Mouse (Mus musculus) spleen, adult 12 weeks (tissue): ENCODE measurements around the gene Gm10382.

Experiments used
- DNase-seq: peaks from one replicate; pipeline ENCODE4 v3.0.0; 2022; ENCODE audit warnings: low spot score

Gm10382 gene

DNA sequence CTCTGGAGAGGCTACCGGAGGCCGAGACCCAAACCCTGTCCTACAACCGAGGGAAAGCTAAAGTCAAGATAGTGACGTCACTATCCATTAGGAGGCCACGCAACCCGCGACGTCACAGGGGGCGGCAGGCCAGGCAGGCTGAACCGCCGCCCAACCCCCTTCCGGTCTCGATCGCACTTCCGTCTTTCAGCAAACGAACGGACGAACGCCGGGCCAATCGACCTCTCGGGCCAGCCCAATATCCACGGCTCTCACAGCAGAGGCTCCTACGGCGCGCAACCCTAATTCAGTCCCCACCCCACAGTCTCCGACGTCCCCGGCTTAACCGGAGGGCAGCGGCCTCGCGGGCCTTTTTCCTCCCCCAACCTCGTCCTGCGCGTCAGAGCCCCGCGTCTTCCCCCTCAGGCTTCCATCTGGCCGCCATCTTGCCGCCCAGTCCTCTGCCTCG is at the start of gene Gm10382:
Gm10382 (plus strand) TSS at position 192 of the 448 bp plus-strand sequence.
- DNase-seq = peak; percentile 85

DNA sequence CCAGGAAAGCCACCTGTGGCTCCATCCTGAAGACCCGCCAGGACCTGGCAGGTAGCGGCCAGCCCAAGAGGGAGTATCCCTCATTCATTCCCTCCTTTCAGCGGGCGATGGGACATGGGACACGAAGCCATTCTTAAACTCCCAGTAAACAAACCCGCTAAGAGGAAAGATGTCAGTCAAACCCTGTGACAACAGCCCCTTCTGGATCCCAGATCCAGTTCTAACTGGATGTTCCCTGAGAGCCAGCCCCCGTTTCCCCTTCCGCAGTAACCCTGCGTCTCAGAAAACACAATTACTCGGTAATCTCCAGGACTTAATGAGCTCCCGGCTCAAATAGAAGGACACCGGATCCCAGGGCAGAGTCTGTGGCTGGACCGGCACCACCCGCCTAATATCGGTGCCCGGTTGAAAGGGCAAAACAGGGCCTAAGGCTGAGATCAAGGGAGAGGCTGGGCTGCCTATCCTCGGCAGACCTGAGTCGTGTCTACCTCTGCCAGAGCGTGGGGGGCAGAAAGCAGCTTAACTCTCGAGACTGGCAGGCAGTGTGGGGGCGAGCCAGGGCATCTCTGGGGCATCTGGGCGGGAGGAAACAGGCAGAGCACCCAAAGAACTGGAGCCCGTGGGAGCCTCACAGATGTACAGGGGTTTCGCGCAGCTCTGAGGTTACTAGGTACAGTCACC is 49.1 kb upstream of the Gm10382 start:
- peak; percentile 27 for DNase-seq

DNA sequence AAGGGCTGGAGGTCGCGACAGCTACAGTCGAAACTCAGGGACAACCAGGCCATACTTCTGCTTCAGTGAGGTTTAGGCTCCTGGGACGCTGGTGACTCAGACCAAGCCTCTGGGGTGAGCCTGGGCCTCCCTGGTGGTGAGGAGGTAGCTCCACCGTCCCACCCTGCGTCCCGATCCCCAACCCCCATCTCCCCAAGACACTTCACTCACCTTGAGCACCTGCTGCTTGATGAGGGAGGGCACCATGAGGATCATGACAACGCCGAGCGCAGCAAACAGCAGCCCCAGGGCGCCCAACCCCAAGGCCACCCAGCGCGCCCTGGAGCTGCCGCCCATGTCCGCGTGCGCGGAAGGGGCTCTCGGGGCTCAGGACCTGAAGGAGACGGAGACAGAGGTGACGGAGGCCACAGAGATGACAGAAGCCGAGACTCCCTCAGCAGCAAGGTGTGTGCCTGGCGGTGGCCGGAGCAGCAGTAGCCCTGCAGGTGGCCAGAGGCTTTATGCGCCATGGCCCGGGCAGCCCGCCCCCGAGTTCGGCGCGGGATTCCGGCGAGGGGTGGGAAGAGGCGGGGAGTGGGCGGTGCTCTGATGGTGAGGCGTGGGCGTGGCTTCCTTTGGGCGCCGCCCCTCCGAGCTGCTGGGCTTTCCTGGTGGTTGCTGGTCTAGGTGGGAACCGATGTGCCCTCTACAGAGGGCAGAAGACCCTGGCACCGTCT is 48.4 kb upstream of the Gm10382 start, which contains the start of gene Scarb1:
Scarb1 (minus strand) TSS at position 548 of the 716 bp plus-strand sequence.
- peak; percentile 85 for DNase-seq

DNA sequence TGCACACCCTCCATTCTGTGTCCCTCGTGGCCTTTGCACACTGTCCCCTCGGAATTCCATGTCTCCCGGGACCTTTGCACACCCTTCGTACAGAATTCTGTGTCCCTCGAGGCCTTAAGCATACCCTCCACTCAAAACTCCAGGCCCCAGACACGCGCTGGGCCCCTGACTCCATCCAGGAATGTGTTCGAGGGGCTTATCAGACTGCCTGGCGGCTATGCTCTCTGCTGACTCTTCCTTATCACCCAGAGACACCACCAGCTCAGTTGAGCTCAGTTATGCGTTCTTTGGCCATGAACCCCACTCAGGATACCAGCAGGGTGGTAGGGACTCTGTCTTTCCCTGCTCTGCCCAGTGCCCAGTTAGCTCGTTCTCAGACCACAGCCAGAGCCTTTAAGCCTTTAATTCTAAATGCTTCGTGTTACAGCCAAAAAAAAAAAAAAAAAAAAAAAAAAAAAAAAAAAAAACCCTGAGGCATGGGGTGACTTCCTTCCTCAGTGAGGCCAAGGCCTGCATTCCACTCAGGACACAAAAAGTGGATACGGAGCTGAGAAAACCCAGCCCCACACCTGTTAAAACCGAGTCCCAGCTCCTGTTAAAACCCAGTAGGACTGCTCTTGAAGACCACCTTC is 47.5 kb upstream of the Gm10382 start:
- DNase-seq = peak; percentile 38

DNA sequence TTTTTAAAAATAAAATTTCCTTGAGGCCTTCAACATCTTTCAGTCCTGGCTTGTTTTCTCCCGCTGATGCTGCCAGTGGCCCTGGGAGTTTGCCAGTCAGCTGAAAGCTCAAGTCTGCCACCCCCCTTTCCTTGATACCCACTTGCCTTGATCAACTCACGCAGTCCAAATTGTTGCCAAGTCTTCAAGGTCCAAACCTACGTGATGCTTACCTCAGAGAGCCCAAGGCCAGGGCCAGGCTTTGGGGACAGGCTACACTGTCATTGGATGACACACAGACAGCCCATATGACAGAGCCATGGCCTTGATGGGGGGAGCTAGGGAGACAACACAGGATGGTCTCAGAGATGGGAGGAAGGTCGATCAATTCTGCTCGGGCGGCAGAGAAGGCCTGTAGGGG is 44.8 kb upstream of the Gm10382 start:
- DNase-seq = no peak

DNA sequence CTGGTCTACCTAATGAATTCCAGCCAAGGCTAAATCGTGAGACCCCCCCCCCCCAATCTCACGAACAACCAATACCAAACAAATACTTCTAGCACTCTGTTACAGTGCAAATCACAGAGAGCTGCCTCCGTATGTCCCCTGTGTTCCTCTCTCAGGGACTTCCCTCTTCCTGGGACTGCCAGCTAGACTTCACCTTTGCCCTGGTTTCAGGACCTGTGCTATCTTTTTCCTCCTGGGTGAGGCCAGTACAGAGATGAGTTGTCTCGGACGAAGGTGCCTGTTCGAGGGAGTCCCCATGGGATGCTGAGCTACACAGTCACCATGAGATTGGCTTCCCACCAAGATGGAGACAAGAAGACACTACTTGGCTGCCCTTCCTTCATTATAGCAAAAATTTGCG is 41.1 kb upstream of the Gm10382 start:
- DNase-seq = no peak

DNA sequence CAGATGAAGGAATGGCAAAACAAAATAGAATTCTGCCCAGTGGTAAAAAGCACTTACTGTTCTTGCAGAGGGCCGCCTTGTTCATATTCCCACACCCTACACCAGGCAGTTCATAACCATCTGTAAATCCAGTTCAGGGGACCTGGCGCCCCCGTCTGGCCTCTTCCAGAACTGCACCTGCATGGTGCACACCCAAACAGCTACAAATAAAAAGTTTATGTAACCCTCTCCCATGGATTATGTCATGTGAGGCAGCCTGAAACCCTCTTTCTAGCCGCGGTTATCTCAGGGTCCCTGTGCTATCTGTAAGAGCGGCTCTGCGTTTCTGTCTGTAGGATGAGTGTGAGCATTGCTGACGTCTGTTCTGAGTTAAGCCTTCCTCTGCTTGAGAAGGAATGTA is 40.6 kb upstream of the Gm10382 start:
- DNase-seq = peak; percentile 55

DNA sequence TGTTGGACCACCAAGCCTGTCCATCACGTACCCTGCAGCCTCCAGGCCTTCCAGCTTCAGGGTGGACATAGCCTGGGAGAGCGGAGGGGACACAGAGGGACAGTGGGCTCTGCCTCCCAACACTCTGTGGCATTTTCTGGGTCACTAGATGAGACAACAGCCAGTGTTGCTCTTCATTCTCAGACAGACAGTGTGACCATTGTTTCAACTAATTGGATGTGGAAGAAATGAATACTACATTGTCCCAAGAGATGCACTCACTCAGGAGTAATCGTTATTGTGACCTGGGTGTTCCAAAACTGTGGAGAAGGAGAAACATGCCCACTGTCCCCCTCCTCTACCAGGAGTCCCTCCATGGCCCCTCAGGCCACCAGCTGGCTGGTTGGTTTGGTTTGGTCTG is 39.7 kb upstream of the Gm10382 start:
- no peak for DNase-seq

DNA sequence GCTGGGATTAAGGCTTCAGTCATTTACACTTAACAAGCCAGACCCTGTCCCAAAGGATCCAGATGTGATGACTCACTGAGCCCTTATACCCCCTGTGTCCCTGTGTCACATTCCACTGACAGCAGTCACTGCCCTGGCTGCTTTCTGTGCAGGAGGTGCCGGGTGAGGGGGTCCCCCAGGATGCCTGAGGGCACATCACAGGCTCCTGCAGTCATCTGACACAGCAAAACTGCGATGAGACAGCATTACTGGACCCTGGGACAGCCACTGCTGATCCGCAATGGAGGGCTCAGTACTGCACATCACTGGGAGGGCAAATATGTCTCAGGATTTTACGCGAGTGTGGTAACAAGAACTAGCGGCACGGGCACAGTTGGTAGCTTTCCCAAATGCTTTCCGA is 38.1 kb upstream of the Gm10382 start:
- DNase-seq = no peak

DNA sequence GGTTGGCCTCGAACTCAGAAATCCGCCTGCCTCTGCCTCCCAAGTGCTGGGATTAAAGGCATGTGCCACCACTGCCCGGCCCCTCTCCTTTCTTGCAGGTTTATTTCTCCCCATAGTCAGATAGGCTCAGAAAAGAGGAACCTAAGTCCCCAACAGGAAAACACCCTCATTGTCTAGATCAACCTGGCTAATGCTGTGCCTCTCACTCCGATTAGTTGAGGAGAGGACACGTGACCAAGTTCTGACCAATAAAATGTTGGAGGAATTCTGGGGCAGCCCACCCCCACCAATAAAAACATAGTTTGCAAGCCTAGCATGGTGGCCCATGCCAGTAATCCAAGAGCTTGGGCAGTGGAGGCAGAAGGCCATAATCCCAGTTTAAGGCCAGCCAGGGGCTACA is 37.2 kb upstream of the Gm10382 start:
- DNase-seq = no peak

DNA sequence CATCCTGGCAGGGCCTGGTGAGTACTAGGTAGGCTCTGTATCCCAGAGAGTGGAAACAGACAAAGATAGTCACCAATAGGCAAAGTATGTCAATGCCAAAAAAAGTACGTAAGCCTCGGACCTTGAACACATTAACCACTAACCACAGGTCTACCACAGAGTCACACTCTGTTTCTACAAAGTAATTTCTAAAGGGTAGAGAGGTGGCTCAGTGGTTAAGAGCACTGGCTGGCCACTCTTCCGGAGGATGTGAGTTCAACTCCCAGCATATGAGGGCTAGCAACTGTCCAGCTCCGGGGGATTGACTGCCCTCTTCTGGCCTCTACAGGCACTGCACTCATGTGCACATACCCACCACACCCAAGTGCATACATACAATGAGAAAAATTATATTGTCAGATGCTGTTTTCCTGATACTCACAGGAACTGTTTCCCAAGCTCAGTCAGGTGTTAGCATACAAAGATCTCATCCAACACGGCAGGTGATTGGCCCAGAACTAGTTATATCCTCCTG is 36.3 kb upstream of the Gm10382 start:
- DNase-seq = no peak

DNA sequence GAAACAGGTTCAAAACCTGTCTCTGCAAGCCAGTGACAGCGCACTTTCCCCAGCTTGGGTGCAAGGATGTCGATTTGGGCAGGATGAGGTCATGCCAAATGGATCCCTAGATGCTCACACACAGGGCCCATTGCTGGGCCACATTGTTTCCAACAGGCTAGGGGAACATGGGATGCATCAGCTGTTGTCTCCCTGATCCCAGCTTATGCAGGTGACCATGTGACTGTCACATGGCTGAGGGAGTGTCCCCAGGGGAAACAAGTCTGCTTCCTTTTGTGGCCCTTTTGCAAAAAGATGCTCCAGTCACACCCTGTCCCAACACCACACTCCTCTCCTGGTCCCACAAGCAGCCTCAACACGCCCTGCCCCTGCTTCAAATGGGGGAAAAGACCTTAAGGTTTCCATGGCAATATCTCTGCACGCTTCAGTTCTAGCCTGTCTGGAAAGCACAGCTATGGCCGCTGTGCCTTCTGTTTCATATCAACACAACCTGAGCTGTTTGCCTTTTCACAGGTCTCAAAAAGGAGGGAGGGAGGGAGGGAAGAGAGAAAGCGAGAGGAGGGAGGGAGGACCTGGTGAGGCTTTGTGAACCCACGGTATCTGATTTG is 34.1 kb upstream of the Gm10382 start:
- DNase-seq = no peak

DNA sequence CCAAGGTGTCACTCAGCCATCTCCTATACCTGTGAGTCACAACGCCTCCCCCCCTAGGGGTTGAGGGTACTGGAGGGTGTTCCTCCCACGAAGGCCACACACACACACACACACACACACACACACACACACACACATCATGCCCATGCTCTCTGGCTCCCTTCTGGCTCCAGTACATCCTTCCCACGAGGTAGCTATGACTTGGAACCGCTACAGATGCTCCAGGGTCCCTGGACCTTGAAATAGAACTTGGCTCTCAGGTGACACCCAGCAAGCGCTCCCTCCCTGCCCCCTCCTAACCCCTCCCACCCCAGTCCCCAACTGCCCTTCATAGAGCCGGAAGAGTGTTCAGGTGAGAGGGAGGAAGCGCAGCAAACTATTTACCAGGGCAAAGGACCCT is 33.5 kb upstream of the Gm10382 start:
- DNase-seq = no peak

DNA sequence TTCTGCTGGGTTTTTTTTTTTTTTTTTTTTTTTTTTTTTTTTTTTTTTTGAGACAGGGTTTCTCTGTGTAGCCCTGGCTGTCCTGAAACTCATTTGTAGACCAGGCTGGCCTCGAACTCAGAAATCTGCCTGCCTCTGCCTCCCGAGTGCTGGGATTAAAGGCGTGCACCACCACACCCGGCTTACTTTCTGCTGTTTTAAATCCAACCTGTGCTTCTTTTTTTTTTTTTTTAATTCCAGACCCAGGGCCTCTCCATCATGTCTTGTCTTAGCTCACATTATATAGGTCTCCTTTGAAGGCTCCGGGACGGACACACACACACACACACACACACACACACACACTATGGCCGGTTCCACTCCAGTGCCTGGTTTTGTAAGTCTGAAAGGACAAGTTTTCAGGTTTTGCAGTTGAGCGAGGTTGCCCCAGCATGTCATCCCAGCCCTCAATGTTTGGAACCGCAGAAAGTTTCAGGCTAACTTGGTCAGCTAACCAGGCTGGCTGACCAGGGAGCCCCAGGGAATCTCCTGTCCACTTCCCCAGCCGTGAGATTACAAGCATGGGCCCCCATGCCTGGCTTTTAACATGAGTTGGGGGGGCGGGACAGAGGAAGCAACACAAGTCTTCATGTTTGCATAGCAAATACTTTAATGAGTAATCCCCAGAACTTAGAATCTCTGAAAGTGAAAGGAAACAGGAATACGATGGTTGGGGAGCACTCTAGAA is 31.4 kb upstream of the Gm10382 start:
- DNase-seq = no peak

DNA sequence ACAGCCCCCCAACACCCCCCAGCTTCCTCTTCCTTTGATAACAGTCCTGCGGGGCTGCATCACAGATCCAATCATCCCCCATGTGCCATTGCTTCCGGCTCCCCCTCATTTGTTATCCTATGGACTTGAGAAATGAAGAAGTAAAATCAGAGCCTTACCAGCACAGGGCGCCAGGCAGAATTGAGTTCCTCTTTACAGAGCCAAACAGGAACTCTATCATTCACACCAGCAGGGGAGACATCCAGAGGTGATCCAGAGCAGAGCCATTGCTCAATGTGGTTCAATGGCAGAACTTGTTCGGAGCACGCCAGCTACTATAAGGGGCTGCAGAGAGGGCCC is 30.9 kb upstream of the Gm10382 start:
- no peak for DNase-seq

DNA sequence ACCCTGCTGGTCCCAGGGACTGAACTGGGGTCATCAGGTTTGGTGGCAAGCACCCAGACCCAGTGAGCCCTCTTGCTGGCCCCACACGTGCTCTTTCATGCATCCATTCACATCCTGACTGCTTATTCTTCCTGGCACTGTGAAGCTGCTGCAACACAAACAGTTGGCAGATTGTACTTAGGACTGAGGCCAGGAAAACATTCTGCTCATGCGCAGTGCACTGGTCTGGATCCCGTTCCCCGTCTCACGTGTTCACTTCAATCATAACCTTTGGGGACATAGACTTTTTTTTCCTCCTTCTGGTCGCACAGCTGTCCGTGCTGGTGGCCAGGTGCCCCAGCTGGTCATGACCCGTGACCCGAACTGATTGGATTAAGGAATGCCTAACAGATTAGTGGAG is 28.6 kb upstream of the Gm10382 start:
- DNase-seq = no peak

DNA sequence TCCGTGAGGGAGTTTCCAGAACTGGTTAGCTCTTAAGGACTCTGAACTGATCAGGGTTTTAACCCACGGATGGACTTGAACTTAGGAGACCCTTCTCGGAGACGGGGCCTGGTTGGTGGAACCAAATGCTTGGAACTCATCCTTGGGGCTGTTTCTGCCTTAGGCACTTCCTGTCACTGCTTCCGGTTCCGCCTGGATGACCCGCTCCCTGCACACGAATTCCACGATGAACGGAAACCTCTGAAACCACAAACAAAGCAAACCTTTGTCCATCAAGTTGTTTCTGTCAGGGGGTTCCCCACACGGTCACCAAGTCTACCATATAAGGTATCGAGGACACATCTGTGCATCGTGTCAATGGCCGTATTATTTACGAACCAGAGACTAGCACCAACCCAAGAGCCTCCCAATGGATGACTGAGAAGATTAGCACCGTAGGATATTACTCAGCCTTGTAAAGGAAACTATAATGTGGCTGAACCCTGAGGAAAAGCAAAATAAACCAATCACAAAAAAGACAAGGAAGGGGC is 28.1 kb upstream of the Gm10382 start:
- DNase-seq = no peak

DNA sequence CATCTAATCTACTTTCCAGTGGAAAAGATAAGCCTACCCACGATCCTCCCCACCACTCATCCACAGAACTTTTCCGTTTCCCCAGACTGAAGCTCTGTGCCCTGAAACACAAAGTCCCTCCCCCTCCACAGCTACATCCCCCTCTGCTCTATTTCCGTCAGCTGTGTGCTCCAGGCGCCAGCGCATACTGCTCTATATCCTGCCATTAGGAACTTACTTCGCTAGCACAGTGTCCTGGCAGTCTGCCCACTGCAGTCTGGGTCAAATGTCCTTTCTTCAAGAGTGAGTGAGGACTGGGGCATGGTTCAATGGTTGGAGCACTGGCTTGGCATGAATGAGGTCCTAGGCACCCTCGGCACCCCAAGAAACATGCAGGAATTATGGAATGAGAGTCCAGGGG is 25.2 kb upstream of the Gm10382 start:
- no peak for DNase-seq

DNA sequence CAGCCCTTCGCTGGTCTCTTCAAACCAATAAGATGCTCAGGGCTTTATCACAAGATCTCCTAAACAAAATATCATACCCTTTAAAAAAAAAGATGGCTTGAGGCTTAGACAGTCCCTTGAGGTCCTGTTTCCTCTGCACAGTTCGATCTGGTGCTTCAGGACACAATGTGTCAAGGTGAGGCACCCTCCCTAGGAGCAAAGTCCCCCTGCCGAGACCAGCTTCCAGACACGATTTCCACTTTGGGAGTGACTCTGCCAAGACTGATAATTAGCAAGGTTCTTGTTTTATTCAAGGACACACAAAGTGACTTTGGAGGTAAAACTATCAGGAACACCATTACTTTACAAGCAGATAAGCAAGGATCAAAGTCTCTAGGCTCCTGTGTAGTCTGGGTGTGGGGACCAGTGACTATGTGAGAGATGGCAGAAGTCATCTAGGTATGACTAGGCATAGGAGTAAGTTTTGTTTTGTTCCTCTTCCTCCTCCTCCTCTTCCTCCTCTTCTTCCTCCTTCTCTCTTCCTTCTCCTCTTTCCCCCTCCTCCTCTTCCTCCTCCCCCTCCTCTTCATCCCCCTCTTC is 24.2 kb upstream of the Gm10382 start:
- no peak for DNase-seq

DNA sequence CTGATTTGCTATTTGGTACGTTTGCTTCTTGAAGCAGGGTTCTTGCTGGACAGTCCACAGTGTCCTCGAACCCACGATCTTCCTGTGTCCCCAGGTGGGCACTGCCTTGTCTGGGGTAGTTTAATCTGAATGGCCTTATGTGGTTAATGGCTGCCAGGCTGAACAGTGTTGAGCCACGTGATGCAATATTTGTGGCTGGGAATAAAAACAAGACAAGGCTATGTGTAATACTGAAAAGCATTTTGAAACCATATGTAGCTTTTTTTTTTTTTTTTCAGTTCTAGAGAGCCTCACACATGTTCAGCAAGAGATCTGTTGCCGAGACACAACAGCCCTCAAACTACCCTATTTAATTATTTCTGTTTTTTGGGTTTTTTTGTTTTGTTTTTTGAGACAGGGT is 21.0 kb upstream of the Gm10382 start:
- no peak for DNase-seq

DNA sequence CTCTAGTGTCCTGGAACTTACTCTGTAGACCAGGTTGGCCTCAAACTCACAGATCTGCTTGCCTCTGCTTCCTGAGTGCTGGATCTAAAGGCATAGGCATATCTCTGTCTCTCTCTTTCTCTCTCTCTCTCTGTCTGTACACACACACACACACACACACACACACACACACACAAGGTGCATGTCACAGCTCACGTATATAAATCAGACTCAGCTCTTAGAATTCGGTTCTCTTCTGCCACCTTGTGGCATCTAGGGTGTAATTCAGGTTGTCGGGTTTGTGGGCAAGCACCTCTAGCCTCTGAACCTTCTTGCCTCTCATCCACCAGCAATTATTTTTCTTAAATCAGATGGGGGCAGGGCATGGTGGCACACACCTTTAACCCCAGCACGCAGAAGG is 20.6 kb upstream of the Gm10382 start:
- DNase-seq = no peak
